Mouse (Mus musculus) spleen, postnatal 14 days (tissue): ENCODE measurements around the gene Zc3hc1.

ENCODE experiments used
- DNase-seq, 2 experiments: peaks; one replicate each; pipeline ENCODE4 v3.0.0; 2021 to 2022; ENCODE audit warnings: low spot score in 2 of 2

The Zc3hc1 gene

DNA sequence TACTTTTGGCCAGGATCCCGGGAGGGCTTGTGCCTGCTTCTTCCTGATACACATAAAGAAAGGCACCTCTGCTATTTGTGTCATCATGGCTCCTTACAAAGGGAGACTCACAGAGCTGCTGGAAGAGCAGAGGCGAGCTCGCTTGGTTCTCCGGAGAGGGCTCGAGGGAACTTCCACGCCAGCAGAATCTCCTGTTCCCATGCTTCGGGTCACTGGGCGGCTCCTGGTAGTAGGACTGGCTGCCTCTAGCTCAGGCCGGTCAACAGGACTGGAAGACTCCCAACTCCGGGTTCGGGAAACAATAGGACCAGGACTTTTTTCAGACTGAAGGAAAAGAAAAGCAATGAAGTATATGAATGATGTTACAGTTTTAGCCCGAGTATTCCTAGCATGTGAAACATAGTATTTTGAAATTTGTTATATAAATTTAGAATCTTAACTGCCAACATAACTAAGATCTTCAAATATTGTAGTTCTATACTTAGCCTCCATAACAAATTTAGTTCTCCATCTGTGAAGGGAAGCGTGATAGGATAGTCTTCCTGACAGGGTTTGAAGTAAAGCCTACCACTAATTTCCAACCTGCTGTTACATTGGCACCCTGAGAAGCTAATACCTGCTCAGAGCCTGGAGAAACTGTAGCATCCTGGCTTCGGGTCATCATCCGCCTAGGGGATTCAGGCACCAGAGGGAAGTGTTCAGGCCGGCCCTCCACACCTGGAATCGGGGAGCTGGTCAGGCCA, 18.0 kb downstream of the Zc3hc1 start:
- no peak for DNase-seq

DNA sequence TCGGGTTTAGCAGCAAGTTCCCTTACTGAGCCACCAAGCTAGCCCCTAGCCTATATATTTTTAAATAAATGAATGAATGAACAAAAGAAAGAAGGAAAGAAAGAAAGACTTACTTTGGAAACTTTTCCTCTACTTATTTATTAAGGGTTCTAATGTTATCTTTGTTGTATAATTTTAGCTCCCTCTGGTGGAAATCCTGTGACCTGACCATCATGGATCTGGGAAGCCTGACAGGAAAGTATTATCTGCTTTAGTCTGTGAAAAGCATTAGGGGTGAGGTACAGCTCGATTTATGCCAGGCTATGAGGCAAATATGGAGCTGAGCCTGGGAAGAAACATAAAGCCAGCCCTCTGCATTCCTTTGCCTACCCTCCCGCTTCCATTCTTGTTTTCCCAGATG, 21.5 kb downstream of the Zc3hc1 start:
- no peak for DNase-seq

DNA sequence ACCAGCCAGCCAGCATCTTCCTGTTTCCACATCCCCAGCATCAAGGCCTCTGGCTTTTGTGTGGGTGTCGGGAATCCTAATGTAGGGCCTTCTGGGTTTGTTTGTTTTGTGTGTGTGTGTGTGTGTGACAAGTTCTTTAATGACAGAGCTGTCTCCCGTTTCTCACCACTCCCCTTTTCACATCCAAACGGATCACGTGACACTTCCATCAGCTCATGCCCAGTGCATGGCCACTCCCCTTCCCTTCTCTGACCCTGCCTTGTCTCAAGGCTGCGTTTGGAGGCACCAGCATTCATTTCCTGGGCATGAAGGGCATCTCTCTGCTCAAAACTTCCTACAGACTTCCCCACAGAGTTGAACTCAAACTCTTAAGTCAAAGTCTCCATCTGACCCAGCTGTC, 27.0 kb downstream of the Zc3hc1 start:
- DNase-seq: no peak

DNA sequence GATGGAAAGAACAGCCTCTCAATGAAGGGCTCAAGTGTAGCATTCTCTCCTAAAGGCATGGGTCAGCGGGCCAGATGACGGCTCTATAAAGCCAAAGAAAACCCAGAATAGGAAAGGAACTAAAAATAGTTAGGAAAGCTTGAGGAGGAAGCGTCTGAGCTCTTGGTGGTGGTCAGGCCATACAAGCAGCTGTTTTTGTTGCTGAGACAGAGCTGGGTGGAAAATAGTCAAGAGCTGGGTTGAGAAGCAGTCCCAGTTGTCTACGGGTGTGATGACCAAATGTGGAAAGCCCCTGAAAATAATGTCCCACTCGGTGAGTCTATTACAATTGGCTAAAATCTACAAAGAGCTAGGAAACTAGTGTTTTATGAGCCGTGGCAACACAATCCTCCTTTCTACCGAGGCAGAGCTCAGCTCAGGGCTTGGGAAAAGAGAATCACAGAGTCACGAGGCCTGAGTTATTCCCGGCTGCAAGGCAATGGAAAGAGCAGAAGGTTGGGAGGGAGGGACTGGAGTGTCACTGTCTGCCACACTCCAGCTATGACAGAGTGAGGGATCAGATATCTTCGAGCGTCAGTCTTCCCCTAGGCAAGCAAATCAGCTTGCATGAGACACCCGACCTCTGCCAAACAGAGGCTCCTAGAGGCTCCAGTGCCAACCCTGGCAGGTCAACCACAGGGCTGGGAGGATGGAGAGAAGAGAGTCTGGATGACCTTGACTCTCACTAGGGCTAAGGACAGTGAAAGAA, 30.9 kb downstream of the Zc3hc1 start:
- DNase-seq: no peak

DNA sequence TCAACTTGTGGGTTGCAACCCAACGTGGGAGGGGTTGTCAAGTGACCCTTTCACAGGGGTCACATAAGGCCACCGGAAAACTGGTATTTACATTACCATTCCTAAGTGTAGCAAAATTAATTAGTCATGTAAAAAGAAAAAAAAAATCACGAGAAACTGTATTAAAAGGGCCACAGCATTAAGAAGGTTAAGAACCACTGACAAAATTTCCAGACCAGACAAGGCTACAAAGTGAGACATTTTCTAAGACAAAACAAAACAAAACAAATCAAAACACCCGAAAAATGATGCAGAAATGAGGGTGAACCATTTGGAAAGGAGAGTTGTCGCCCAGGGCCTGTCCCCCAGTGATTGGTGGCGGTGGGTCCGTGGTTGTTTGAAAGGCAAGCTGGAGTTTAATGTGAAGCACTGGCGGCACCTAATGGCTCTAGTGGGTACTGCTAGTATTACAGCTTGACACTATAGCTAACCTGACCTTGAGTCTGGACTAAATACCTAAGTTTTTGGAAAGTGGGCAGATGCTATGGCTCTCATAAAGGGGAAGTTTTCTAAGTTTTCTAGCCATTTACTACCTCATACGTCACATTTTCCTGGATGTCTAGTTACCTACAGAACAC, 33.2 kb downstream of the Zc3hc1 start:
- peak; percentile 59 to 79 for DNase-seq

DNA sequence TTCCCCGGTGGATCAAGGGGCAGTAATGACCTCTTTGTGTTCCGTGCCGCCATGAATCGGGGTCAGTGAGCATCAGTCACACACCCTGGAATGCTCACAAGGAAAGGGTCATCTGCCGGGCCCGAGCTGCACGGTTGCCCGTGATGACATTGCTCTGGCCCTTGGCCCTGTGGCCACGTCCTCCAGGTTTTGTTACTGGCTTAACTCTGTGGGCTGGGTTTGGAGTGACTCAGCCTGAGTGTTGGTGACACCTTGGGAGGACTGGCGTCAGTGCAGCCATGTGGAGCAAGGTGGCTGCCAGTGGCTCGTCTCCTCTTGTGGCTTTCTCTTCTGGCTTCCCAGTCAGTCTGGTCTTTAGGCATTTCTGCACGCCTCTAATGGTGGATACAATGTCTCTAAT, 34.1 kb downstream of the Zc3hc1 start:
- DNase-seq: no peak

DNA sequence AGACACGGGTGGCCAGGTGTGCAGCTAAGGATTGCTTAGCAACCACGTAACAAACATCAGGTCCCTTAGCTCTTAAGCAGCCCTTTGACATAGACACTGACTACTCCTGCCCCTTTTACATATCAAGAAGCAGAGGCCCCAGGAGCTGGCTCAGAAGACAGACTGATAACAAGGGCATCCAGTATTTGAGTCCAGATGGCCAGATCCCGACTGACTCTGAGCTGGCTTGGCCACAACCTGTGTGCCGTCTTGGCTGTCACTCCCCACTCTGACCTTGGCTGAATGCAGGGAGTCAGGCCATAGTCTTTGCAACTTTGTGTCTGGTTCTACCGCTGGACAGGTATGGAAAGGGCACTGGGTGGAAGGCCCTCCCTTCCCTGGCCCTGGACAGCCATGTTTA, 34.7 kb downstream of the Zc3hc1 start:
- DNase-seq: no peak

DNA sequence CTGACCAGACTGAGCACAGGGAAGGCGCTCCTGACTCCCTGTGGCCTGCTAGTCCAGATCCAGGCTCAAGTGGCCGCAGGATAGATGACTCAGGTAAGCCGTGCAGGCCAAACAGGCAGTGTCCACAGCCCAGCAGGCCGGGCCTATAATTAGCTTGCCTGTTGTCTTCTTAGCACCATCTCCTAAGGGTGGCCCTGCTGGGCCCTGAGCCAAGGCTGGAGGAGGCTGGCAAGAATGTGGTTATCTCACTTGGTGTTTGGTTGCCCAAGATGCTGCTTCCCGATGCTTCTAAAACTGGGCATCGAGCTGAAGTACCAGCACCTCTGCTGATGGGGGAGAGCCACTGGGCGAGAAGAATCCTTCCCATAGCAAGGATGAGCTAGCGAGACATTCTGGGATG, 35.1 kb downstream of the Zc3hc1 start:
- DNase-seq: peak; percentile 46 to 63

DNA sequence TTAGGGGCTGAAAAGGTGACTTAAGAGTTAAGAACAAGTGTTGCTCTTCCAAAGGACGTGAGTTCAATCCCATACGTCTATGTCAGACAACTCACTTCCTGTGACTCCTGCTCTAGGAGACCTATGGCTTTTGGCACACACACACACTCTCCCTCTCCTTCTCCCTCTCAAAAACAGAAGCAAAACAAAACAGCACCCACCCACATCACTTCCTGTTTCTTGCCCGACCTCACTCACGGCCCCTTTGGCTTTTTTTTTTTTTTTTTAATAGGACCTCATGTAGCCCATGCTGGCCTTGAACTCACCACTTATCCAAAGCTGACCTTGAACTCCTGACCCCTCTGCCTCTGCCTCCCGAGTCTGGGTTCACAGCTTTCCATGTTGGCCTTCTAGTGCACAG, 36.1 kb downstream of the Zc3hc1 start:
- no peak for DNase-seq

DNA sequence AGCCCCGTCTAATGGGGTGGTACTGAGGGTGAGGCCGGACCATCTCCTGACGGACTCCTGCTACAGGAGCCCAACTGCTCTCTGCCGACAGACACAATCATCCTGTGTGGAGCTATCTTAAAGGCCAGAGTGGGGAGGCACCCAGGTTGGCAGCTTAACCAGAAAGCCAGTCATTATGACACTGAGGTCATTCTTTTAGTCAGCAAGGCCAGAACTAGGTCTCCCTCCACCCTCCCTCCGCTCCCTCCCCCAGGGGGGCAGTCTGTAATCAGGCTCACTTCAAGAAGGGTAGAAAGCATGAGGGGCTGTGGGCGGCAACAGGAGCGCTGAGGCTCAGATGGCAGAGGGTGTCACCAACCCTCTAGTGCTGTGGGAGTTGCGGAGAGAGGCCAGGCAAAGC, 37.2 kb downstream of the Zc3hc1 start:
- no peak for DNase-seq

DNA sequence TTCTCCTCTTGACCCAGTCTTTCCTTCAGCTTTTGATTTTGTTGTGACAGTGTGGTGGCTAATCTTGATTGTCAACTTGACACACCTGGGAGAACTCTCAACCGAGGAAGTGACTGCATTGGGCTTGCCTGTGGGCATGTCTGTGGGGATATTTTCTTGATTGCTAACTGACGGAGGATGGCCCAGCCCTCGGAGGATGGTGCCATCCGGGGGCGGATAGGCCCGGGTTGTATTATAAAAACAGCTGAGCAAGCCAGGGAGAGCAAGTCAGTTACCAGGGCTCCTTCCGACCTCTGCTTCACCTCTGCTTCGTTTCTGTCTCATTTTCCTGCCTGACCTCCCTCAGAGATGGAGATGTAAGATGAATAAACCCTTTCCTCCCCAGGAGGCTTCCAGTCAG, 38.1 kb downstream of the Zc3hc1 start:
- no peak for DNase-seq

DNA sequence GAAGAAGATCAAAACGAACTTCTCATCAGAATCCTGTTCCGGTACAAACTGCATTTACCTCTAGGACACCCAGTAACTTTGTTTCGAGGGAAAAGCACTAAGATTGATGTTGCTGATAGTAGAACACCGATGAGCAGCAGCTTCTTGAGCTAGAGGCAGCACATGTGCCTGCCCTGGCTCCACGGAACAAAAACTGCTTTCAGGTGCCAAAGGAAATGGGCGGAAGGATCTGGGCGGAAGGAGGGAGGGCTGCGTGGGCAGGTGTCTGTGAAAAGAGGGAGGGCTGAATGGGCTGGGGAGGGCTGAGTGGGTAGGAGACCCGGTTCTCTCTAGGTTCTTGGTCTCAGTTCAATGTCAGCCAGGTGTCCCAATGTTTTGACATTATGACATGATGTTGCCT, 39.5 kb downstream of the Zc3hc1 start:
- no peak for DNase-seq

DNA sequence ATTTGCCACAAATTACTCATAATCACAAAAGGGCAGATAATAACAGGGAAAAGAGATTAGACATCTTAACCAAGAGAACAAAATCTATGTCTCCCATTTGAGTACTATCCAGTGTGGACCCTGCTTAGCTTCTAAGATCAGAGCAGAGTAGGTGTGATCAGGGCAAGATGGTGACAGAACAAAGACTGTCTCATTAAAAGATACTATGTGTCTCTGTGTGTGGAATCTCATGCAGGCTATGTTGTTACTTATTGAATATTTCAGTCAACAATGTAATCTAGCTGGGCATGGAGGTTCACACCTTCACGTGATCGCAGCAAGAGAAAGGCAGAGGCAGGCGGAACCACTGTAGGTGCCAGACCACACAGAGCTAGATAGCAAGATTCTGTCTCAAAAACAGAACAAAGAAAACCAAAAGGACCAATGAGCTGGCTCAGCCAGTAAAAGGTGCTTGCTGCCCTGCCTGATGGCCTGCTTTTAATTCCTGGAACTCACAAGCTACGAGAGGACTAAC, 43.5 kb downstream of the Zc3hc1 start:
- no peak for DNase-seq

DNA sequence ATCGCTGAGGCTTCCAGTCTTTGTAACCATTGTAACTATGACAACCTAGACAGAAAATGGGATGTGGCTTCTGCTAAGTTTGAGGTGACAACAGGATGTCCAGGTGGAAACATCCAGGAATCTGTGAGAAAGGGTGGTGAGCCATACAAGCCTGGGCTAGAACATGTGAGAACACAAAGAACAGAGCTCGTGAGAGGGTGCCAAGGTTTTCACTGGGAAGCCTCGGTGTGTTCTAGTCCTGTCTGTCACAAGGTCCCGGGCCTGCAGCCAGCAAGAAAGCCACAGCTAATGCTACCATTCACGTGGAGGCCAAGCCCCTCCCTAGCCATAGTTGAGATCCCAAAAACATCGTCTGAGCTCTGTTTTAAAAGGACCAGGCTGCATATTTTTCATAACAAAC, 44.1 kb downstream of the Zc3hc1 start:
- no peak for DNase-seq

DNA sequence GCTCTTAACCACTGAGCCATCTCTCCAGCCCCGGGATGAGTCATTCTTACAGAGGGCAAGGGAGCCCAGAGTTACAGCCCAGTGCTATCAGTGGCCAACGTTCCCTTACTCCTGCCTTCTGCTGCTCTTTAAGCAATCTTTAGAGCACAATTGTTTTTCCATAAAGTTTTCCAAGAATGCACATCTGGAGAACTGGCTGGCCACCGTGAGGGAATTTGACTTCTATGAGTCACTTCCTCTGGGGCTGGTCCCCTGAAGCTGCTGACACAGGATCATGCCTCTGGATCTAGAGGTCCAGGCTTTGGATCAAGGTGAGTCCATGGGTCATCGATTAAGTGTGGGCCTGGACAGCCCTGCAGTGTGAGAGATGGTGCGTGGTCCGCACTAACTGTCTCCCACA, 46.8 kb downstream of the Zc3hc1 start:
- DNase-seq: no peak

DNA sequence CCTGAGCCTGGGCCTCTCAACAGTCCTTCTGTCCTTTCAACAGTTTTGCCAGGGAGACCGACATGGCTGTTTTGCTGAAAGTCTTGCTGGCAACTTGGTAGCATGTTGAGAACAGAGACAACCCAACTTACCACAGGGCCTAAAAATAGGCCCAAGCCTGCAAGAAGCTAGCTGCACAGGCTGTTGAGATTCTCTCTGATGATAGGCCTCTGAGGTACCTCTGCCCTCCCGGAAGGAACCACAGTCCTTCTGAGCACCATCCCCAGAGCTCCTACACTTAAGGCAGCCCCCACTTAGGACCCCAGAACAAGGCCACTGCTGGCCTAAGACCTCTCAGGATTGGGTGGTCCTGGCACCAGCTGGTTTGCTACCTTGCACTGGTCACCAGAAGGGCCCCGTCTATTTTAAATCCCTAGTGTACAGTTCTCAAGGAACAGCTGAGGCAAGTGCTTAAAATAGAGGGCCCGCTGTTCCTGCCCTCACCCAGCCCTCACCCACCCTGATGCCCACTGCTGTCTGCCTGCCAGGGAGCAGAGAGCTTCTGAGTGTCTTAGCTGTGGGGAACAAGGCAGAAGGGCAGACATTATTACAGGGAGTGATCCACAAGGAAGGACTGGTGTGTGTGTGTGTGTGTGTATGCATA, 50.5 kb downstream of the Zc3hc1 start:
- no peak for DNase-seq

DNA sequence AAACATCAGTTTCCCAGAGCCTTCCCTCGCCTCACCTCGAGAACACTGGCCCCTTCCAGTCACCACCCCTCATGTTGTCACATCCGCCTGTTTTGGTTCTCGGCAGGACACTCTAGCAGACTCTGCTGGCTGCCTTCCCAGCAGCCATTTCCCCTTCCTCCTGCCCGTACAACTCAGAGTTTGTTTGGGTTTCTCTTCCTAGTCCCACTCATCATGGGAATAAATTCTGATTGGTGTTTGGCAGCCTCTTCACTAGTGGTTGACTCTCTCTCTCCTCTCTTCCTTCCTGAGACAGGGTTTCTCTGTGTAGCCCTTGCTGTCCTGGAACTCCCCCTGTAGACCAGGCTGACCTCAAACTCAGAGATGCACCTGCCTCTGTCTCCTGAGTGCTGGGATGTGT, 53.9 kb downstream of the Zc3hc1 start:
- peak in 1 of 2 experiments; percentile 23 for DNase-seq

DNA sequence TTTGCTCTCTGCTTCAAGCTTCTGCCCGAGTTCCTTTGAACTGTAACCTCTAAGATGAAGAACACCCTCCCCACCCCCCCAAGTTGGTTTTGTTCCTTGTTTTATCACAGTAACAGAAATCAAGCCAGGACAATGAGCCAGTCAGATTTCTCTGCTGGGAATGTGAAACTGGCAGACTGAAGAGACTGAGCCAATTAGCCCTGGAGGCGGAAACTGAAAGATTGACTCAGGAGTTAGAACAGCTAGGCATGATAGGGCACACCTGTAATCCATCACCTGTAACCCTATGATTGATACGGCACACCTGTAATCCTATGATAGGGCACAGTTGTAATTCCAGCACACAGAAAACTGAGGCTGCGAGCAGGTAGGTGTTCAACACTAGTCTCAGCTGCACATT, 58.6 kb downstream of the Zc3hc1 start:
- DNase-seq: no peak

DNA sequence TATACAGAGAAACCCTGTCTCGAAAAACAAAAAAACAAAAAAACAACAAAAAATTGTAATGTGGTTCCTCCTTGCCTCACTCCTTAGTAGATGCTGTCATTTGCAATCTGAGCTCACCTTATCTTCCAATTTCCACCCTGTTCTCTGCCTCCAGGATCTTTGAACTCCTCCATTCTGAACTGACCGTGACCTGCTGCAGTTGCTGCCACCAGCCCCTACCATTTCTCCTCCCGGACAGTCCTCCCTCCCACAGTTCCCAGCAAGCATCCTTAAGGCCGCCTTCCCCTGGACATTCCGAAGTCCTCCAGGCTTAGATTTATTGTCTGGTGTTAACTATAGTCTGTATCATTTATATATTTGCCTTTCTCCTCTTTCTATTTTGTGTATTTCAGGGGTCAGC, 60.1 kb downstream of the Zc3hc1 start:
- no peak for DNase-seq

DNA sequence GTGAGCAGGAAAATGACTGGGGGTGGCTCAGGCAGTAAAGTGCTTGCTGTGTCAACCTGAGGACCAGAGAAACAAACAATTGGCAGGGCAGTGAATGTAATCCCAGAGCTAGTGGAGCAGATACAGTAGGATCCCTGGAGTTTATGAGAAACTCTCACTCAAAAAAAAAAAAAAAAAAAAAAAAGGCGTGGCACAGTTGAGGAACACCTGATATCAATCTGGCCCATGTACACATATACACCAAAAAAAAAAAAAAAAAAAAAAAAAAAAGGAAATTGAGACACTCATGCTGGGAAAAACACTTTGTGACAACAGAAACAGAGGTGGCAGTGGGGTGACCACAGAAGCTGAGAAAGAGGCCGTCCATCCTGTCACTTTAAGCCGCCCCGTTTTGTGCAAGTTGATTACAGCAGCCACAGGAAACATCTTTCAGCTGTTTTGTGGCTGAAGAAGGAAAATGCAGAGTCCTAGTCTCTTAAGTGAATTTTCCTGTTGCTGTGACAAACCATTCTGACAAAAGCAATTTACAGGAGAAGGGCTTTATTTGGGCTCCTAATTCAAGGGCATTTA, 64.8 kb downstream of the Zc3hc1 start:
- DNase-seq: no peak

DNA sequence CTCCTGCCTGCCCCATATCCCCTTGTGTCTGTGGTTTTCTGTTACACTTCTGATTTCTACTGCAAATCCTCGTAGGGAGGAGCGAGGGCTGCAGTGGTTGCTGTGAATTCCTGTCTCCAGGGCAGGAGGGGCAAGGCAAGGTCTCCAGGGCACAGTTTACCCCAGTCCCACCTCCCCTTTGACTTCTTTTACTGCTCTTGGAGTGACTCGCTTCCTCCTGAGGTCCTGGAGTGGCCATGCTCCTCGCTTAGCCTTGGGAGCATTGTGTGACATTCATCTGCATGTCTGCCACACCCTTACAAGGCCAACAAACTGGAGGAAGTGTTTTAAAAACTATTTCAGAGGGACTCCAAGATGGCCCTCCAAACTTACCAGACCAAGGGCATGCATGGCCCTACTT, 69.8 kb downstream of the Zc3hc1 start:
- DNase-seq: no peak

DNA sequence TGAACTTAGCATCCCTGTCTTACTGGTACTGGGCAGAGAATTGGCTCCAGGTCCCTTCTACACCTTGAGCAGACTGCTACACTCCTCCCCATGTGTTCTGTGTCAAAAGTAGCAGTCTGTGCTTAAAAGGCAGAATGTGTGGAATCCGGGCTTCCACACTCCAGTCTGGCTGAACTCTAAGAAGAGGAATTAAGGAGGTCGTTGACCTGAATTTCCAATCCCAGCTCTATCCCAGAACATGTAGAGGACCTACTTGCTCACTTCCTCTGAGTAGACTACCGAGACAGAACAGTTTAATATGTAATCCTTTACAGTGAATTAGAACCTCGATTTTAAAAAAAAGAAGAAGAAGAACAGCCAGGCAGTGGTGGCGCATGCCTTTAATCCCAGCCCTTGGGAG, 71.6 kb downstream of the Zc3hc1 start:
- no peak for DNase-seq
